Mouse (Mus musculus): ENCODE measurements at regions not wholly inside any gene's neighbourhood (a gene's known extent, or its start where the extent isn't known, plus 50 kb on each side); places are given as distances from the start of the nearest gene placed in this dataset.

DNA sequence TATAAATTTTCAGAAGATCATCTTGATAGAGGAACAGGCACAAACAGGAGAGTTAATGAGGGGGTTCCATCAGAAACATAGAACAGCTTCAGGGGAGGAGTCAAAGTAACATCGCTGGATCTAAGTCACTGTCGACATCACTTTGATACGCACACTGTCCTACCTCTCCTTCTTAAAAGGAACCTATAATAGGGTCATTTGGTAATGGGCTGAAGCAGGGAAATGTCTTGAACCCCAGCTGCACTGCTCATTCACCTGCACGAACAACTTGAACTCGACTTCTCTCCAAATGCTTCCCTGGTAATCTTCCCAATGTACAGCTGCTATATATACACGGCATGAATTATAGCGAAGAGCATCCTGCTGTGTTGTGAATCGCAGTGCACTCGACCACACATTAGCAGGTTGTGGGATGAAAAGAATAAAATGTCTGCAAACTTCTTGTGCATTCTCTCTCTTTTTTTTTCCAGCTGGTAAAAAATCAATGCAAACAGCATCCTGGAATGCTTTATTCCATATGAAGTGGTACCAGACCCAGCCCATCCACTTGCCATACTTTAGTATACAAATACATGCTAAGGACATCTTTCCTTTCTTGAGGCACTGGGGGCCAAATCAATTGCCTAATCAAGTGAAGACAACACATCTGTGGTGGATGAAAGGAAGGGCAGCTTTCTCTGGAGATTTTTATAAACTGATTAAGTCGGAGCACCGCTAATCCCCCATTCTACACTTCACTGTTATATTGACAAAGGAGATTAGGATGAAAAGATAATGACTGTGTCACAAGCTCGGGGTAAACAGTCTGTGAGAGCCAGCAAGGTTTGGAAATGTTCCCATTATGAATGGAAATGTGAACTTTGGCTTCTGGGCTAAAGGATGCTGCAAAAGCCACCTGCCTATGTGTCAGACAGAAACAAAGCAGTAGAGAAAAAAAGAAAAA is 325.6 kb upstream of the Itga1 start:
- no peak for DNase-seq (ENCODE audit: low spot score in 2 of 2)

DNA sequence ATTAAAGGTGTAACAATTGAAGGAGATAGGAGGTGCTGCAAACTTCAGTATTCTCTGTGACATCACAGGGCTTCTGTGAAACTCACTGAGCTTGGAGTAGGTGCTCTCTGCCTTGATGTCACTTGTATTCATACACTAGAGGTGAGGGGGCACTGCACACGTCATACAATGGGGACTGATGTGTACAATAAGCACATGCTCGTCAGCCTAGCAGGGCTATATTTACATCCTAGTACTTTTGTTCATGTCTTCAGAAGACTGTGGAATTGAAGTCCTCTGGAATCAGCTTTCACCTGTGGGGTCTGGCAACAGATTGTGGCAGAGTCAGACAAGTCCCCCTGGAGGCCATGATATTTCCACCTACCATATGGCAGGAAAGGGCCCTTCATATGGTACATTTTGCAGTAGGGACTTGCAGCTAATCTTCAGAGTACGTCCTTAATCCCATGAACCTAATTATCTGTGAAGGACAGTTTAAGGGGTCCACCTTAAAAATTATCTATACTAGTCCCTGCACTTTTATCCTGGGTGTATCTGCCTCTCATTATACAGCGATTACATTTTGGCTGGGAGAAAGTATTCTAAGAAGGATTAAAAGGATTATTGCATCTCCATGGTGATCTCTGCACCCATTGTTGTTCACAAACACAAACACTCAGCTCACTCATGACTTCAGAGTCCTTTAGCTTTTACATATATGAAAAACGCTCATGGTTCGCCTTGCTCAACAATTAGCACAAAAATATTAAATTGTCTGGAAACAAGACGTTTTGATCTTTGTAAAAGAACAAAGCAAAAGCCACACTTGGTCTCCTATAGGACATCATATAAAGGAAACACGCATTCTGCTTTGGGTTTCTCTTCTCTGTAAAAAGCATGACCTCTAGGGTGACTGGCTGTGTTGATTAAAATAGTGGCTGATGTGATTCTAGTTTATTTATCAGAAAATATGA is 324.1 kb upstream of the Itga1 start:
- no peak for DNase-seq (ENCODE audit: low spot score in 2 of 2)

DNA sequence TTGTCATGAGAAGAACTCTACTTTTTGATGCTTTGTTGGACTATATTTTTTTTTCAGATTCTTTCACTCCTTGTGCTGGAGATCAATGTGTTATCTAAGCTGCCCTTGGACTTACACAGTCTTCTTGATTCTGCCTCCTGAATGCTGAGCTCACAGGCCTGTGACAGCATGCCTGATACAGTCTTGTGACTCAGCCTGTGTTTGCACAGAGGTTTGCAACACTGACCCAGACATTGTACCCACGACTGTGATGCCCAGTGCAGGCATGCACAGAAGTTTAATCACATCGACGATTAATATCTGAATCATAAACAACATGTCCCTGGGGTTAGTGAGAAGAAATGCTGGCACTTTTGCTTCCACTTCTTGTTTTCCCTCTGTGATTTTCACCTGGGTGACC is 322.0 kb upstream of the Itga1 start:
- DNase-seq (ENCODE audit: low spot score in 2 of 2) = no peak

GRCm38 (mm10) chr13:115421483-115421882 is 319.7 kb upstream of the Itga1 start:
- no peak for DNase-seq (ENCODE audit: low spot score in 2 of 2)

GRCm38 (mm10) chr13:115417829-115418228 is 316.1 kb upstream of the Itga1 start:
- no peak for DNase-seq (ENCODE audit: low spot score in 2 of 2)

DNA sequence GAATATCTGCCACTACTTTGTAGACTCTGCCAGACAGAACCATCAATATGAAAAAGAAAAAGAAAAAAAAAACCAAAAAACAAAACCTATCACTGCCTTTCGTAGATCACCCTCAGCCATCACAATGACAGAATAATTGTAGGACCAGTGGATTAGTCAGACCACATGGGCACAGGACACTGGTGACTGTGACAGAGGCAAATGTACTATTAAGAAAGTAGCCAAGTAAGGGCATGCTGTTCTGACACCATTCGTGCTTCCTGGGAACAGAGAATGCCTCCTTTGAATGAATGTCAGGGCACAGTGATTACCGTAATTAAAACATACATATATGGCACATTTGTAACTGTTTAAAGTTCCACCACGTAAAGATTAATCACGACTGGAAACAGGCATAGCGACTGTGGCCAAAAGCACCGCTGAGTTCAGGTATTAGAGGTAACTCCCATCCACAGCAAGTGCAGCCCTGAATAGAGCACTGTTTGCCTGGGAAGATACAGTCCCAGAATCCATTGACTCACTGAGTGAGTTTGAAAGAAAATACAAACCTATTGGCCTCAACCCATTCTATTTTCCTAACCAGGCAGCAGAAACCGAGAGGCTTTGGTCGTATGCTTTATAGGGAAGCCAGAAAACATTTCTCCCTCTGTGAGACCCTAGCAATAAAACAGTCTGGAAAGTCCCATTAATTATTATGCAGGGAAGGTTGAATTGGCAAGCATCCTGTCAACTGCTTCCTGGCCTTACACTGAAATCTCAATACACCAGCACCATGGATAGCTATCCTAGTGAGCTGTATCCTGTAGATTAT is 312.2 kb upstream of the Itga1 start:
- DNase-seq (ENCODE audit: low spot score in 2 of 2) = no peak

GRCm38 (mm10) chr13:115405916-115406315 is 304.2 kb upstream of the Itga1 start:
- DNase-seq (ENCODE audit: low spot score in 2 of 2) = no peak

GRCm38 (mm10) chr13:115400706-115401215 is 299.0 kb upstream of the Itga1 start:
- DNase-seq (ENCODE audit: low spot score in 2 of 2) = no peak

DNA sequence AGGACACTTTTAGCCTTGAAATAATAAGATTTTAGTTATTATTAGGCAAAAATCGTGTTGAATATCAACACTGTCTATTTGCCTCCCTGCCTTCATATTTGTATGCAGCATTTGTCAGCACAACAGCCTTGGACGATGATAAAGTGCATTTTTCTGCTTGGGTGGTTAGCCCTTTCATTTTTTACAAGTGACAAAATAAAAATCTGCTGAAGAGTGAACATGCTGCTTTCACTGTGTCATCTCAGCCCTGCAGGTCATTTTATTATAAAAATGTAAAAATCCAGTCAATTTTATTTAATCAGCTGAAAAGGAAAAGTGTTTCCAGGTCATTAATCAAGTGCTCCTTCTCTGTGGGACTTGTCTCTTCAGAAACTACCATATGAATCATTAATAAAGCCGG is 277.9 kb upstream of the Itga1 start:
- DNase-seq (ENCODE audit: low spot score in 2 of 2) = no peak

- DNase-seq (ENCODE audit: low spot score in 2 of 2) = no peak
Observed at GRCm38 (mm10) chr13:115376180-115376880, 274.6 kb upstream of the Itga1 start.

GRCm38 (mm10) chr13:115361457-115361856 is 259.7 kb upstream of the Itga1 start:
- DNase-seq (ENCODE audit: low spot score in 2 of 2) = no peak

- DNase-seq (ENCODE audit: low spot score in 2 of 2) = no peak
Observed at GRCm38 (mm10) chr13:115347022-115347398, 245.2 kb upstream of the Itga1 start.

DNA sequence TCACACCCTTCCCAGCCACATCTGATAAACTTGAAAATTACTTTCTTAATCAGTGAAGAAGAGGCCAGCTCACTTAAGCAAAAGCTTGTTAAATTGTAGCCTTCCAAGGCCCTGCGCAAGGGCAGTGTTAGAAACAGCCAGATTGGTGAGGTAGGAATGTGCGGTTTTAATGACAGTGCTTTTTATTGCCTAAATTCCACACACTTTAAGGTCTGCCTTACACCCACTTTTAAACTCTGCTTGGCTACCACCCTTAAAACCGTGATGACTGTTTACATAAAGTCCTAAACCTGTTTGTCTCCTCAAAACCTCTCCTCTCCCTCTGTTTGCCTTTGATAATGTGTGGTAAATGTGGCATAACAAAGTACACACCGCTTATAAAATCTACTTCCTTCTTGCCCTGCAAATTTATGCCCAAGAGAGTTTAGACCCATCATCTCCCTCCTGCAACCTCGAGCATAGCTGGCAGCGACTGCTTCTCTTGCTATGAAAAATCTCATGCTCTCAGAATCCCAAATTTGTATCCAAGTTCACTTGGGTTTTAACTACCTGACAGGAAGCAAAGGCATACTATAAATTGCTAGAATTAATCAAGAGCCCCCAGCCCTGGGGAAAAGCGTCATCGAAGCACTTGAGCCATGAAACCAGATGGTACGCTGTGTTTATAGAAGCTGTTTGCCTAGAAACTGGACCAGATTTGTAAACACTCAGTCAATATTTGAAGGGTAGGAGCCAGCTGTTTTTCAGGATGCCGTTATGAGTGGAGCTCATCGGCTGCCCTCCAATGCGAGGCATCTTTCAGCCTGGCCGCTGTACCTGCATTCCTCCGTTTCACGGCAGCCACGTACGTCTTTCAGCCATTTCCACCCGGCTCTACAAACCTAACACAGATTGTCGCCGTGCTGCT is 244.6 kb upstream of the Itga1 start:
- no peak for DNase-seq (ENCODE audit: low spot score in 2 of 2)

- DNase-seq (ENCODE audit: low spot score in 2 of 2) = no peak
Observed at GRCm38 (mm10) chr13:115329000-115329960, 227.5 kb upstream of the Itga1 start.

GRCm38 (mm10) chr13:115326294-115326693 is 224.5 kb upstream of the Itga1 start:
- no peak for DNase-seq (ENCODE audit: low spot score in 2 of 2)

- no peak for DNase-seq (ENCODE audit: low spot score in 2 of 2)
Observed at GRCm38 (mm10) chr13:115316681-115317080, 214.9 kb upstream of the Itga1 start.

DNA sequence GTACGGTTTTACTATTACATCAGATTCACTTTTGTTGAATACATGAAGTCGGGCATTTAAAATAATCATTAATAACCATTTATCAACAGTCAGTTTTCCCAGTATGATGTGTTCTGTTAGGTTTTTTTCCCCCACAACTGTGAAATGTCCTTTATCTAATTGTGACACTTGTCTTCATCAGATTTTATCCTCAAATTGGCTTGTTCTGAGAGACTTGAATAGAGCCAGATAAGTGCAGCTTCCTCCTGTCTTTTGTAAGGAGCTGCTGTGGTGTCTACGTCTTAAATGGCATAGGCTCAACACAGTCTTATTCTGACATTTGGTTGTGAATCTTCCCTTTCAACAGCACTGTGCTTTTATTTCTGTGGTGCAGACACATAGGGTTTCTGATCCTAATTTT is 206.8 kb upstream of the Itga1 start:
- no peak for DNase-seq (ENCODE audit: low spot score in 2 of 2)

- no peak for DNase-seq (ENCODE audit: low spot score in 2 of 2)
Observed at GRCm38 (mm10) chr13:115287371-115287770, 185.6 kb upstream of the Itga1 start.

DNA sequence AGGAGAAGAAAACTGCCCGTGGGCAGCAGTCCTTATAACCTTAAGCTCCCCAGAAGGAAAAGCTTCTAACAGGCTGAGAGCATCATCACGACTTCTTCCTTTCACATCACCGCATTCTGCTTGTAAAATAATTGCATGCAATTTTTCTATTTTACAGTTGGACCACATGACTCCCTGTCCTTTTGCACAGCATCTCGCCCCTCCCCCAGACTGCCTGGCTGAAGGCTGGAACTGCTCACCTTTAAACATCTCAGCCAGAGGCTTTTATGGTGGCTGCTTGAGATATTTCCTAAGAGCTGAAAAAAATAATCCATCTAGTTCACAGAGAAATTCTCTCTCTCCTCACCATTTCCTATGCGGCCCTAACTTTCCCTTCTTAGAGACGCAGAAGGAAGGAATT is 164.4 kb upstream of the Itga1 start:
- DNase-seq (ENCODE audit: low spot score in 2 of 2) = no peak

Data from heart, adult 9 months (tissue).